Mouse (Mus musculus): ENCODE data around the gene Adamts10.
A peak's percentile ranks its signal among the peaks of the same experiment; 100 is the strongest.

The Adamts10 gene

GRCm38 (mm10) chr17:33523918-33524755 lies at the start of gene Adamts10:
Gene Adamts10 (plus strand): TSS chr17:33524204.
- peak in 1 of 2 experiments; percentile 13 for DNase-seq (ENCODE audit: low read depth in 1 of 2, low spot score in 2 of 2)

DNA sequence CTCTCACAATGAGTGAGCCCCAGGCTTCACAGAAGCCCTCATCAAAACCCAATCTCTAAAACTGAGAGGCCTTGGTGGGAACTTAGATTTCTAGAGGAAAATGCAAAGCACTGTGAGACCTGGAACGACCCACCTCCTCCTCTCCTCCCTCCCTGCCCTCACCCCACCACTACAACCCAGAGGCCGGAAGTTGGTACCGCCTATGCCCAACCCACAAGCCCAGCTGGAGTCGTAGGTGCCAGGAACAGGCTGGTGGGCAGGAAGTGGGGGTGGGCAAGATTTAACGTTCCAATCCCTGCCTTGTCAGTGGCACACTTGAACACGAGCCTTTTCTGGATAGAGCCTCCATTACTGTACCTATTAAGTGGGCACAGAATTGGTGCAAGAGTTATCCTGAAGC lies 40.0 kb upstream of the Adamts10 start:
- DNase-seq (ENCODE audit: low read depth in 1 of 2, low spot score in 2 of 2), result no peak

DNA sequence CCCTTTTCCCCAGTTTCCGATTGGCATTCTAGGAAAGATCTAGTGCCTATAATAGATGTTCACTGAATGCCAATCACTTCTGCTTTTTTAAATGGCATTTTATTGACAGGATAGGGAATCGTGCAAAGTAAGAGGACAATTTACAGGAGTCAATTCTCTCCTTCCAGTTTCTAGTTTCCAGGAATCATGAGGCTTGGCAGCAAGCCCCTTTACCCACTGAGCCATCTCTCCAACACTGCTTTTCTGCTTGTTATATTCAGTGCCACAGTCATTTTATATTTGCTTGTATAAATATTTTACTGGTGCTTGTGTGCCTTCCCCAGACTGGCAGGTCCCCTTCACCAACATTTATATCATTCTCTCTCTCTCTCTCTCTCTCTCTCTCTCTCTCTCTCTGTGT lies 36.8 kb upstream of the Adamts10 start:
- no peak for DNase-seq (ENCODE audit: low read depth in 1 of 2, low spot score in 2 of 2)

DNA sequence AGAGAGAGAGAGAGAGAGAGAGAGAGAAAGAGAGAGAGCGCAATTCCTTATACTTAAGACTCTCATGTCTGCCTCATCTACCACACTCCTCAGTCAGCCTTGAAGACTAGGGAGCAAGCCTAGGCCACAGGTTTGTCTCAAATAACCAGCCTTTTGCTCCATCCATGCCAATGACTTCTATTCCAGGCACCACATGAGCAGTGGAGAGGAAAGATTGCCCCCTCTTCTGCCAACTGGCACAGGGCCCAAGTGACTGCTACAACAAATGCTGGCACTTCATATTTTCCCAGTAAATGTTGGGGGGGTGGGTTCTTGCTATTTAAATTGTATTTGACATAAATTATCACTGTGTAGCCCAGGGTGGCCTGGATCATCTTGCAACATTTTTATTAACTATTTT lies 36.4 kb upstream of the Adamts10 start:
- DNase-seq (ENCODE audit: low read depth in 1 of 2, low spot score in 2 of 2), result no peak

- no peak for DNase-seq (ENCODE audit: low read depth in 1 of 2, low spot score in 2 of 2)
Observed at GRCm38 (mm10) chr17:33491371-33491770, 32.6 kb upstream of the Adamts10 start.

DNA sequence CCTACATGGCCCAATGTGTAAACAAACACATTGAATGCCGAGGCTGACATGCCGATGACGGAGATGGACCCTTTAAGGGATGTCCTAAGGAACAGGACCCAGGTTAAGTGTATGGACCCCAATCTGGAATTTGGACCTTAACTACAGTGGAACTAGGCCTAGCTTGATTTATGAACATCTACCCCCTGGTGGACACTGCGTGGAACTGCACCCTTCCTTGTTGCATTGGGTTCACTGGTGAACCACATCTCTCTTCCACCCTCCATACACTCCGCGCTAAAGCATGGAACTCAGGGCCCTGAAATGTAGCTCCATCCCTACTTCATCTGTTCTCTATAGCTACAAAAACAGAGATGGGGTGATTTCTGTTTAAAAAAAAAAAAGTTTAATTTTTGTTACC lies 30.9 kb upstream of the Adamts10 start:
- peak in 1 of 2 experiments; percentile 48 for DNase-seq (ENCODE audit: low read depth in 1 of 2, low spot score in 2 of 2)

GRCm38 (mm10) chr17:33494586-33494985 lies 29.4 kb upstream of the Adamts10 start:
- DNase-seq (ENCODE audit: low read depth in 1 of 2, low spot score in 2 of 2), result no peak

GRCm38 (mm10) chr17:33498918-33499317 lies 25.1 kb upstream of the Adamts10 start:
- DNase-seq (ENCODE audit: low read depth in 1 of 2, low spot score in 2 of 2), result no peak

- no peak for DNase-seq (ENCODE audit: low read depth in 1 of 2, low spot score in 2 of 2)
Observed at GRCm38 (mm10) chr17:33508386-33508785, 15.6 kb upstream of the Adamts10 start.

GRCm38 (mm10) chr17:33510172-33510571 lies 13.8 kb upstream of the Adamts10 start:
- no peak for DNase-seq (ENCODE audit: low read depth in 1 of 2, low spot score in 2 of 2)

DNA sequence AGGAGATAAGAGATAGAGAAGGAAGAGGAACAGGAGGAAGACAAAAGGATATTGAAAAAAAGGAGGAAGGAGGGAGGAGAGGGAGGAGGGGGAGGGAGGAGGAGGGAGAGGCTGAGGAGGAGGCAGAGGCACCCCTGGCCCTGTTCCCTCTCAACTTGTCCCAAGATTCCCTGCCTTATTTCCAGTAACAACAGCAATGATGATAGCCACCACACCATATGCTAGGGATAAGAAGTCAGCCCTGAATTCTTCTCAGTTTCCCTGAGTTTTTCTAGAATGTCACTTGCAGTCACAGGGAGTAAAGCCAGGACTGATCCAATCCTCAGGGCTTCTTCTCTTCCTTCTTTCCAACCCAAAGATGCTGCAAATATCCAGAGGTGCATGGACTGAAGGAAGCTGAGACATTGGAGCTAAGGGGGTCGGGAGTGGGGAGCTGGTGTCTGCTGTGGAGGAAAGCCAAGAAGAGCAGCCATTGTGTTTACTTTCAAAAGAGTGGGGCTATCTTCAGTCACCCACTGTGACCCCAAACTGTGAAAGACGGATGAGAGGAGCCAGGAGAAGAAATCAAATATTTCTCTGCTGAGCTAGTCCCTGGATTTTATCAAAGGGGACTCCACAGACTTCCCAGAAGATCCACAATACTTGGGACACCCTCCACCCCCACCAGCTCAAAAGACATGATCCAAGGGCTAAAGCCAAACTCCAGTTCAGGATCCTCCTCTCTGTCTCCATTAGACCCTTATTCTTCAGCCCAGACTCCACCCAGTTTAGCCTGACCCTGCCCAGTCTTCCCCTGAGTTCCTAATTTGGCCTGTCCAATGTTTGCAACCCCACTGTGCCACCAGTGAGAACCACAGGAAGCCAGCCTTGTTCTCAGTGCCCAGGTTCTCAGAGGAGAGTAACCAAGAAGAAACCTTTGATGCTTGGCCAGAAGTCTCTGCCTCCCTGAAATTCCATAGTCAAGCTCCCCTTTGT lies 11.3 kb upstream of the Adamts10 start:
- no peak for DNase-seq (ENCODE audit: low read depth in 1 of 2, low spot score in 2 of 2)

DNA sequence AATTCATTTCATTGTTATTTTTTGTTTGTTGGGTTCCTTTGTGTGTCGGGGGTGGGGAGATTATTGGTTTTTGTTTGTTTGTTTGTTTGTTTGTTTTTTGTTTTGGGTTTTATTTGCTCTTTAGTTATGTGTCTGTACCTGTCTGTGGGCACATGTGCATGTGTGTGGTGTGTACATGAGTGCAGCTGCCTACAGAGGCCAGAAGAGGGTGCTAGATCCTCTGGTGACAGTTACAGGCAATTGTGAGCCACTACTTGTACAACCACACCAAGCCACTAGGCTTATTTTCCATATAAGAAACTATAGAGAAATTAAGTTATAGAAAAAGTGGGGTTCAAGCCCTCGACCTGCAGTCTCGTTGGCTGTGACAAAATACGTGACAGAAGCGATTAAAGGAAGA lies 10.1 kb upstream of the Adamts10 start:
- no peak for DNase-seq (ENCODE audit: low read depth in 1 of 2, low spot score in 2 of 2)

GRCm38 (mm10) chr17:33520366-33520765 lies 3.6 kb upstream of the Adamts10 start:
- no peak for DNase-seq (ENCODE audit: low read depth in 1 of 2, low spot score in 2 of 2)

DNA sequence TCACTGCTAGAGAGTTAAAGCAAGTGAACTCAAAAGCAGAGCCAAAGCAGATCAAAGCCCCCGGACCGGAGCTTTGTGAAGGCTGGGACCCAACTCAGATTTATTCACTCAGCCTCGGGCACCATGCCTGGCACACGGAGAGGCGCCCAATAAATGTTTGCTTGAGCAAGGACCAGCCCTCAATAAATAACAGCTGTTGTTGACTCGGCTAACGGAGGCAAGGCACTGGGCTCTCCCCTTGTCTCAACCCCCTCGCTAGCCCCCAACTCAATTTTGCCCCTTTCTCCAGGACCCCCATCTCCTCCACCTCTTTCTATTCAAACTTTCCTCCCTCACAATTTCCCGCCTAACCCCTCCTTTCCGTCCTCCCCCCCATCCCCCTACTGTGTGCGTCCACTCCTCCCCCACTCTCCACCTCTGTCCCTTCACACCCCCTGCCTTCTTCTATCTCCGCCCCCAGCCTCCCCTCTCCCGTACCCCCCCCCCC lies 530 bp upstream of the Adamts10 start:
- no peak for DNase-seq (ENCODE audit: low read depth in 1 of 2, low spot score in 2 of 2)

DNA sequence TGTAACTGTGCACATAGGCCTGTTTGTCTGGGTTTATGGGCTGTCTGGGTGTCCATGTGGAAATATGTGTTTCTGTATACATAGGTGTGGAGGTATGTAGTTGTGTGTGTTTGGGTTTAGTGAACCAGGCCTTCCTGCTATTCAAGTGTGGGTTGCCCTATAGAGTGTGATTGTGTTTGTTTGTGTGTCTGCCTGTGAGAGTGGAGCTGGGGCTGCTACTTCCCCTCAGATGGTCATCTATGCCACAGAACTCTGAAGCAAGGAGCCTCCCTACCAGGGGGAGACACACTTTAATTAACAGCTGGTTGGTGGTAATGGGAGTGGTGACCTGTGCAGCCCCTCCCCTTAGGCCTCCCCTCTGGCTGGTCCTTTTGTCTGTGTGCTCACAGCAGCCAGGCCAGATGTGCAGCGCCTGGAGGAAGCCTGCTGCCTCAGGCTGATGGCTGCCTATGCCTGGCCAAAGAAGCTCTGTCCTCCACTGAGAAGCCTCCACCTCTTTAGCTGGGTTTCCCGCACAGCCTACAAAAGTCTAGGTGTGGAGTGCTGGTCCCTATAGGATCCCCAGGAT lies 886 bp downstream of the Adamts10 start:
- DNase-seq (ENCODE audit: low read depth in 1 of 2, low spot score in 2 of 2), result no peak

DNA sequence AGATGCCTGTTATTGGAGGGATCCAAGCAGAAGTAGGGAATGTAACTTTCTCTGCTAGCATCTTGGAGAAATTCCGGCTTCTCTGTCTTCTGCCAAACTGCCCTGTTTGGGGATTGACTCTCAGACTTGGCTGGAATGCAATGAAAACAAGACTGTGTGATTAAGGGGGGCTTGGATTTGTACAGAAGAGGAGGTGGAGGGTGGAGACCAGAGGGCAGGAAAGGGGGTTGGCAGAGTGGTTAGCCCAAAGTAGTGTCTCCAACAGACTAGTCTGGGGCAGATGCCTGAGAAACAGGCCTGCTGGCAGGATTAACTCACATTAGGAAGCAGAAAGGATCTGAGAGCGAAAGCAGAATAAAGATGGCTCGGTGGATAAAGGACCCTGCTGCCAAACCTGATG lies 2.5 kb downstream of the Adamts10 start:
- DNase-seq (ENCODE audit: low read depth in 1 of 2, low spot score in 2 of 2), result no peak

- no peak for DNase-seq (ENCODE audit: low read depth in 1 of 2, low spot score in 2 of 2)
Observed at GRCm38 (mm10) chr17:33539106-33539675, 15.2 kb downstream of the Adamts10 start.

- DNase-seq (ENCODE audit: low read depth in 1 of 2, low spot score in 2 of 2), result no peak
Observed at GRCm38 (mm10) chr17:33539878-33540277, 15.9 kb downstream of the Adamts10 start.

GRCm38 (mm10) chr17:33549212-33549611 lies 25.2 kb downstream of the Adamts10 start:
- DNase-seq (ENCODE audit: low read depth in 1 of 2, low spot score in 2 of 2), result no peak

GRCm38 (mm10) chr17:33550388-33550787 lies 26.4 kb downstream of the Adamts10 start:
- DNase-seq (ENCODE audit: low read depth in 1 of 2, low spot score in 2 of 2), result no peak

GRCm38 (mm10) chr17:33552113-33552512 lies 28.1 kb downstream of the Adamts10 start:
- no peak for DNase-seq (ENCODE audit: low read depth in 1 of 2, low spot score in 2 of 2)
